11 mouse cellular contexts compared by ENCODE assay signal in the genomic region with DNA sequence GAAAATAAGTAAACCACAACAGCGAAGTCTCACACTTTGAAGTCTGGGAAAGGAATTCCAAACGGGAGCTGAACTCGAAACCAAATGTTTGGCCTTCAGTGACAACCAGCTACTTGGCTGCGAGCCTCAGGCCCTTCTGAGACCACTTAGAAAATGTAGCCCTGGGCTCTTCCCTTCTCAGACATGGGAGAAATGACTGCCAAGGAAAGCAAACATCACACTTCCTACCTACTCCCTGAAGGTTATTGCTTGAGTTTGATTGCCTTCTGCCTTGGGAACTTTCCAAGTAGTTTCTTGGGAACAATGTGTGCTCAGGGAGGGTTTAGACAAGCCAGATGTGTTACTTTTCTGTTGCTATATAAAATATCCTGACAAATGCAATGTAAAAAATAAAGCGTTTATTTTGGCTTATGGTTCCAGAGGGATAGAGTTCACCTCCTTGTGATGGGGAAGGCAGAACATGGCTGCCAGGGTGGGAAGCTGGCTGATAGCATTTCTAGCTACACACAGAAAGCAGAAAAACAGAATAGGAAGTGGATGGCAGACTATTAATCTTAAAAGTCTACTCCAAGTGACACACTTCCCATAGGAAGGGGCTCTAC.
A peak's percentile ranks its signal among the peaks of the same experiment; 100 is the strongest.
DNase-seq lines count a peak whose midpoint lies in the region; ATAC-seq lines count a peak whose summit lies in the region.
"Had no signal": no experiment of that assay in that cellular context is flagged by ENCODE, and none has a peak within 500 bp of the region (broad histone marks: within the 10 kb centered on the region; RNA-seq: fewer than 3 reads in every experiment).

No protein-coding gene starts in this region.

- no peak overlapping the region for H3K4me2 ChIP-seq in embryonic facial prominence, embryonic 13.5 days
- H3K4me2 ChIP-seq in lung, embryonic 16.5 days (ENCODE audit: low read depth, low read length): 0 out of 2 replicates have a peak overlapping the region, but pooled peaks have one; percentile 19
- H3K4me2 ChIP-seq in forebrain, embryonic 11.5 days (ENCODE audit: low read depth, low read length, severe bottlenecking): no peak overlapping the region

- H3K9me3 ChIP-seq in embryonic facial prominence, embryonic 13.5 days: no peaks in the 10 kb centered on the region
- no peaks in the 10 kb centered on the region for H3K9me3 ChIP-seq in embryonic facial prominence, embryonic 10.5 days
- no peaks in the 10 kb centered on the region for H3K9me3 ChIP-seq in lung, embryonic 16.5 days (ENCODE audit: control insufficient read depth, low read length)
- no peaks in the 10 kb centered on the region for H3K9me3 ChIP-seq in forebrain, embryonic 11.5 days (ENCODE audit: control insufficient read depth, low read length)

- no peak overlapping the region for H3K9ac ChIP-seq in embryonic facial prominence, embryonic 13.5 days
- no peak overlapping the region for H3K9ac ChIP-seq in lung, embryonic 16.5 days (ENCODE audit: low read length)
- H3K9ac ChIP-seq in forebrain, embryonic 11.5 days (ENCODE audit: low read length): no peak overlapping the region

- H3K4me3 ChIP-seq in embryonic facial prominence, embryonic 13.5 days: no peak overlapping the region
- no peak overlapping the region for H3K4me3 ChIP-seq in embryonic facial prominence, embryonic 10.5 days
- no peak overlapping the region for H3K4me3 ChIP-seq in lung, embryonic 16.5 days (ENCODE audit: low read length)
- no peak overlapping the region for H3K4me3 ChIP-seq in forebrain, embryonic 11.5 days (ENCODE audit: low read depth, low read length)

- no peak for DNase-seq in embryonic facial prominence, embryonic 10.5 days (ENCODE audit: low spot score)
- DNase-seq in adrenal gland, postnatal 36 days: peak; percentile 4 to 35
- DNase-seq in heart, postnatal 10 days: peak; percentile 60 to 70
- no peak for DNase-seq in left cerebral cortex, adult 8-10 months (ENCODE audit: low spot score in 2 of 2)
- DNase-seq in forebrain, embryonic 11.5 days (ENCODE audit: low spot score): no peak
- DNase-seq: B cell, adult 2 months; cerebellum, adult 9-11 months had no signal

- 0 out of 2 replicates have a peak, but pooled peaks have one; percentile 26 for ATAC-seq in embryonic facial prominence, embryonic 13.5 days (ENCODE audit: insufficient number of reproducible peaks, insufficient read depth, low FRiP score, low TSS enrichment, low read depth)
- ATAC-seq in lung, embryonic 16.5 days (ENCODE audit: low read depth): peak; percentile 95
- no peak for ATAC-seq in megakaryocyte-erythroid progenitor cell, adult 5-6 weeks (replicated peaks; ENCODE audit: low FRiP score, low TSS enrichment, poor library complexity, severe bottlenecking)
- ATAC-seq in forebrain, embryonic 11.5 days (replicated peaks; ENCODE audit: low FRiP score): no peak
- ATAC-seq: forebrain, embryonic 16.5 days had no signal

- H3K27ac ChIP-seq in embryonic facial prominence, embryonic 13.5 days: no peak overlapping the region
- H3K27ac ChIP-seq in embryonic facial prominence, embryonic 10.5 days (replicated peaks): no peak overlapping the region
- H3K27ac ChIP-seq in lung, embryonic 16.5 days (ENCODE audit: low read length): peak overlapping the region; percentile 83
- no peak overlapping the region for H3K27ac ChIP-seq in forebrain, embryonic 11.5 days (ENCODE audit: low read depth, low read length)

- no peaks in the 10 kb centered on the region for H3K4me1 ChIP-seq in embryonic facial prominence, embryonic 13.5 days
- H3K4me1 ChIP-seq in embryonic facial prominence, embryonic 10.5 days: no peaks in the 10 kb centered on the region
- peaks cover 7% of the 10 kb centered on the region for H3K4me1 ChIP-seq in lung, embryonic 16.5 days (replicated peaks; ENCODE audit: control insufficient read depth, insufficient read depth, low read length)
- no peaks in the 10 kb centered on the region for H3K4me1 ChIP-seq in forebrain, embryonic 11.5 days (replicated peaks; ENCODE audit: control insufficient read depth, insufficient read depth, low read length)

- no peaks in the 10 kb centered on the region for H3K27me3 ChIP-seq in embryonic facial prominence, embryonic 13.5 days
- no peaks in the 10 kb centered on the region for H3K27me3 ChIP-seq in embryonic facial prominence, embryonic 10.5 days (replicated peaks; ENCODE audit: low read depth, poor library complexity, severe bottlenecking)
- H3K27me3 ChIP-seq in lung, embryonic 16.5 days (ENCODE audit: control insufficient read depth, insufficient read depth, low read depth, low read length): no peaks in the 10 kb centered on the region
- no peaks in the 10 kb centered on the region for H3K27me3 ChIP-seq in forebrain, embryonic 11.5 days (ENCODE audit: control insufficient read depth, insufficient read depth, low read length)

- intact Hi-C loops in heart, postnatal 10 days (cut with DNase I): loop anchor here (10.0 kb wide), 1 partner anchor 169 kb away; no protein-coding TSS in a partner anchor

- no peaks in the 10 kb centered on the region for H3K36me3 ChIP-seq in embryonic facial prominence, embryonic 13.5 days
- no peaks in the 10 kb centered on the region for H3K36me3 ChIP-seq in embryonic facial prominence, embryonic 10.5 days (replicated peaks)
- H3K36me3 ChIP-seq in lung, embryonic 16.5 days (ENCODE audit: control insufficient read depth, insufficient read depth, low read length): no peaks in the 10 kb centered on the region
- H3K36me3 ChIP-seq in forebrain, embryonic 11.5 days (ENCODE audit: control insufficient read depth, insufficient read depth, low read length): no peaks in the 10 kb centered on the region

- WGBS in embryonic facial prominence, embryonic 13.5 days: 25% methylated on average over 5 of the region's 5 CpGs
- WGBS in embryonic facial prominence, embryonic 10.5 days: 73% methylated on average over 5 of the region's 5 CpGs
- WGBS in lung, embryonic 16.5 days: 11% methylated on average over 5 of the region's 5 CpGs
- WGBS in forebrain, embryonic 11.5 days: 85% methylated on average over 5 of the region's 5 CpGs

Comparison
In these comparisons a context has a peak if more than half of its experiments do, and no peak if none do; other contexts are left out.
1. ATAC-seq: peak in embryonic facial prominence, embryonic 13.5 days (single experiment) and lung, embryonic 16.5 days (single experiment); none in megakaryocyte-erythroid progenitor cell, adult 5-6 weeks (single experiment) and forebrain, embryonic 11.5 days (single experiment).
2. DNase-seq: peak in adrenal gland, postnatal 36 days (2 of 2) and heart, postnatal 10 days (2 of 2); none in embryonic facial prominence, embryonic 10.5 days (single experiment), left cerebral cortex, adult 8-10 months (0 of 2) and forebrain, embryonic 11.5 days (single experiment).